Mouse (Mus musculus) megakaryocyte, embryonic 14.5 days (primary cell): ENCODE measurements at regions not wholly inside any gene's neighbourhood (a gene's known extent, or its start where the extent isn't known, plus 50 kb on each side); places are given as distances from the start of the nearest gene placed in this dataset.

Source experiments
- FLI1 ChIP-seq: IDR thresholded peaks from 2 replicates; pipeline ENCODE4 v1.6.1; 2012; ENCODE audit warnings: low read length, inconsistent platforms, mixed read lengths
- GATA1 ChIP-seq: IDR thresholded peaks from 3 replicates; pipeline ENCODE4 v1.6.1; 2012; ENCODE audit warnings: mixed read lengths, low read length, inconsistent platforms, borderline replicate concordance

- no peak for TF ChIP-seq FLI1
- no peak for TF ChIP-seq GATA1
Measured at GRCm38 (mm10) chr8:126138645-126139545, 143.9 kb downstream of the Kcnk1 start.
